Mouse (Mus musculus) limb, embryonic 12.5 days (tissue): ENCODE measurements around the gene Reep3. TPM values are rescaled to one million over a fixed set of nuclear protein-coding genes. Genes with fewer than 3 reads are reported as not detected.

Source experiments
- ATAC-seq: fragments of 200-750 bp; cut with Nextera tagmentation; 2 replicates; pipeline ENCODE4 v1.8.0; 2017; ENCODE audit warnings: low read depth, moderate TSS enrichment; ENCODE audit not compliant: insufficient number of reproducible peaks, insufficient read depth, low FRiP score, low TSS enrichment
- H3K27ac ChIP-seq: fragments of 300-500 bp; sonication (generic); 2 replicates; pipeline ENCODE4 v1.5.1; 2016; ENCODE audit warnings: mild to moderate bottlenecking, moderate library complexity
- H3K27me3 ChIP-seq: fragments of 300-500 bp; sonication (generic); 2 replicates; pipeline ENCODE4 v1.6.1; 2016; ENCODE audit warnings: mild to moderate bottlenecking, moderate library complexity
- H3K36me3 ChIP-seq: fragments of 300-500 bp; sonication (generic); 2 replicates; pipeline ENCODE4 v1.6.1; 2016; ENCODE audit warnings: mild to moderate bottlenecking, moderate library complexity
- H3K4me1 ChIP-seq: fragments of 300-500 bp; sonication (generic); replicated peaks from 2 replicates; pipeline ENCODE4 v1.6.1; 2016
- H3K4me2 ChIP-seq: fragments of 300-500 bp; sonication (generic); 2 replicates; pipeline ENCODE4 v1.6.1; 2016; ENCODE audit warnings: mild to moderate bottlenecking, moderate library complexity
- H3K4me3 ChIP-seq: fragments of 300-500 bp; sonication (generic); replicated peaks from 2 replicates; pipeline ENCODE4 v1.5.1; 2016; ENCODE audit warnings: mild to moderate bottlenecking
- H3K9ac ChIP-seq: fragments of 300-500 bp; sonication (generic); replicated peaks from 2 replicates; pipeline ENCODE4 v1.6.1; 2016; ENCODE audit warnings: mild to moderate bottlenecking, moderate library complexity
- H3K9me3 ChIP-seq: fragments of 300-500 bp; sonication (generic); 2 replicates; pipeline ENCODE4 v1.6.1; 2016; ENCODE audit warnings: mild to moderate bottlenecking, moderate library complexity
- WGBS: fragments of 180-500 bp; shearing (Covaris S2); methylation state at CpG from one replicate; pipeline ENCODE4 v1.1.7; 2016; 5-methylcytosine and 5-hydroxymethylcytosine counted together
- polyA plus RNA-seq: library from polyadenylated mRNA; unstranded; fragments of >200 nt; fragmentation: Nextera tagmentation; extraction: Ambion mirVana; gene quantifications from 2 replicates; pipeline ENCODE4 v1.2.1, GENCODE M21; 2016

The Reep3 gene
- polyA plus RNA-seq, 1 experiment from 2014 or later = 33.3 TPM

DNA sequence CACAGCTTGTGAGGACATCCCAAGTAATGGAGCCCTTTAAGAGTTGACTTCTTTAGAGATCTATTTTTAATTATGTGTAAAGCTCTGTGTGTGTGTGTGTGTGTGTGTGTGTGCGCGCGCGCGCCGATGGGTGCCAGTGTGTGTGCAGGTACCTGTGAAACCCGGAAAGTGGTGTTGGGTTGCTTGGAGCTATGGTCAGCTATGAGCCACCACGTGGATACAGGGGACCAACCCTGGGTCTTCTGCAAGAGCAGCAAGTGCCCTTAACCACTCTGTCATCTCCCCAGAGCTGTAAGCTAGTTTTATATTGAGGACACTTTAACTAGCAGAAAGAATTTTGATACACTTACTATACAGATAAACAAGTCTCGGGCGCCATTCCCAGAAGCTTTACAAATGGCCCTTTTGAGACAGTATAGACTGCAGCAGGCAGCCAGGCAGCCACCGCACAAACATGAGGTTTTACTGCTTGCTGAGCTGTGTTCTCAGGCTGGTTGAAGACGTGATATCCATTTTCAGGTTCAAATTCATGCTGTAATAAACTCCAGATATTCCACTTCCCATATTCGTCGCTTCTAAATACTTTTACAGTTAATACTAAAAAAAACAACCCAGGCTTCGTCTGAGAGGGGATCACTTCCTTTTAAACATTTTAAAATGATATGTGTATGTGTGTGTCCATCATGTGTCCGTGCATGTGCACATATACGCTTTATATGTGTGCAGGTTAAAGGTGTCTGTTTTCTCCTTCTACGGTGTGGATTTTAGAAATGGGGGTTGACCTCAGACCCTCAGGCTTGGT, 15.3 kb downstream of the Reep3 start:
- WGBS = 71% methylated on average over 18 of the region's 18 CpGs
- Histone ChIP-seq H3K27ac (no peak overlapping the region), H3K4me1 (peaks cover 40% of the 10 kb centered on the region)

DNA sequence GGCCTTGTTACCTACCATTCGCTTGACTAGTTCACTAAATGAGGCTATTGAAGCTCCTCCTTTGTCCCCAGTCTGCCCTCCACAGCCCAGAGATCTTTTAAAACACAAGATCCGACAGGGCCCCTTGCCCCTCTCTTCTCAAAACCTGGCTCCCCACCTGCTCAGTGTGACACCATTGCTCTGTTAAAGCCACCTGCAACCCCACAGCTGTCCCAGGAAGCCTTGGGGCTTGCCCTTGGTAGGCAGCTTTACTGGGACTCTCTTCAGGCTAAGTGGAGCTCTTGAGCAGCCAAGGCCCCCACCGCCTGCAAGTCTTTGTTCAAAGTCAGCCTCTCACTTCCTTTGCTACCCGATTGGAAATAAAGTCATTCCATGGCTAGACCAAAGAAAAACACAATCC, 17.7 kb downstream of the Reep3 start:
- Histone ChIP-seq H3K4me3 (no peak overlapping the region), H3K27me3 (no peaks in the 10 kb centered on the region), H3K4me2 (no peak overlapping the region), H3K27ac (no peak overlapping the region), H3K36me3 (no peaks in the 10 kb centered on the region), H3K9ac (no peak overlapping the region), H3K4me1 (peaks cover 32% of the 10 kb centered on the region), H3K9me3 (no peaks in the 10 kb centered on the region)
- 74% methylated on average over 4 of the region's 4 CpGs for WGBS
- no peak for ATAC-seq

More for the DNA sequence above, 15.3 kb downstream of the Reep3 start:
- H3K36me3 ChIP-seq = no peaks in the 10 kb centered on the region
- H3K27me3 ChIP-seq = no peaks in the 10 kb centered on the region
- no peak for ATAC-seq
- no peak overlapping the region for H3K4me3 ChIP-seq
- H3K9ac ChIP-seq = no peak overlapping the region
- H3K9me3 ChIP-seq = no peaks in the 10 kb centered on the region
- H3K4me2 ChIP-seq = no peak overlapping the region

DNA sequence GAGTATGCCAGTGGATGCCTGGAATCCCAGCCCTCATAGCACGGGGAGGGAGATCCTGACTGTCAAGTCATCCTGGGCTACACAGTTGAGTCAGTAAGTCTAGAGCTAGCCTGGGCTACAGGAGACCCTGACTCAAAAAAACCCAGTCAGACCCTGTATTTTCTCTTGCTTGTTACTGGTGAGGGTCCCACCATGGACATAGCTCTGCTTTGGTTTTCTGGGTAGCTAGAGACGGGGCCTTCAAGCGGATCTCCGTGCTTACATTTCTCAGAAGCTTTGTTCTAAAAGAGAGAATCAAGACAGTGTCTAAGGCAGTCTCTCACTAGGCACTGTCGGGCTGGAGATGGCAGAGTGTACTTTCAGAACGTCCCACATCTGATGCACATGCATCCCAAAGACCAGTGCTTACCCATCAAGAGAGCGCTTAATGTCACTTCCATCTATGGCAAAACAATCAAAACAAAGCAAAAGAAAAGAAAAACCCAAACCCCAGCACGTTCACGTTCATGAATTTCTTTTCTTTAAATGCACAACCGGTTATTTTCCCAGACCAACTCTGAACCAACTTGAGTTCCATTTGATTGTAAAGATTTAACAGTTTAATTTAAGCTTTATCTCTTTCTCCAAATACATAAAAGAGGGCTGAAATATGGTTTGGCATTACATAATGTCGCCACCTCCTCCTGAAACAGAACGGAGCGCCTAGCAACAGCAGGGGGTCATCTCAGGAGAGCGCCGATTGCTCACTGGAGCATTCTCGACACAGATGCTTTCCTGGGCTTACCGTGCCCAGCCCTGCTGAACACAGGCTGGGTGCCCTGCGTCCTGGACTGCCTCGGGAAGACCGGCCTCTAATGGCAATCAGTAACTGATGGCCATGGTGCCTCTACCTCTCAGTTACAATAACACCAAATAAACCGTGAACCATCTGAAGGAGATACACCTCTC, 20.5 kb downstream of the Reep3 start:
- Histone ChIP-seq H3K4me3 (no peak overlapping the region), H3K4me2 (no peak overlapping the region), H3K9me3 (no peaks in the 10 kb centered on the region), H3K4me1 (peaks cover 13% of the 10 kb centered on the region), H3K27ac (no peak overlapping the region), H3K36me3 (no peaks in the 10 kb centered on the region), H3K9ac (no peak overlapping the region), H3K27me3 (no peaks in the 10 kb centered on the region)
- WGBS = 72% methylated on average over 21 of the region's 21 CpGs
- no peak for ATAC-seq

DNA sequence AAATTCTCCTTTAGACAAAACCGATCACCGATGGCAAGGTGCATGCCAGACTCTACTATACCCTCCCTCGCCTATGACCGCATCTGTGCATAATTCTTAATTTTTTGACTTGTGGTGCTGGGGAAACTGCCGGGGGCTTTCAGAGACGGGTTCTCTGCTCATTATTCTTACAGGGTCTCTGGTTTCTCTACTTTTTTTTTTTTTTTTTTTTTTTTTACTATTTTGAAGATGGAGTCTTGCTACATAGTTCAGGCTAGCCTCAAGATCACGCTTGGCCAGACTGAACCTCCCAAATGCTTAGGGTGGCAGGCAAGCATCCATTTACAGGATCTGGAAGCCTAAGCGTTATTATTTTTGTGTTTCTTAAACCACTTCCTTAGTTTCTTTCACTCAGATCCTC, 23.2 kb downstream of the Reep3 start:
- Histone ChIP-seq H3K9me3 (no peaks in the 10 kb centered on the region), H3K36me3 (no peaks in the 10 kb centered on the region), H3K27ac (no peak overlapping the region), H3K9ac (no peak overlapping the region), H3K4me3 (no peak overlapping the region), H3K4me2 (no peak overlapping the region), H3K4me1 (peaks cover 10% of the 10 kb centered on the region), H3K27me3 (no peaks in the 10 kb centered on the region)
- no peak for ATAC-seq
- 91% methylated on average over 8 of the region's 8 CpGs for WGBS

DNA sequence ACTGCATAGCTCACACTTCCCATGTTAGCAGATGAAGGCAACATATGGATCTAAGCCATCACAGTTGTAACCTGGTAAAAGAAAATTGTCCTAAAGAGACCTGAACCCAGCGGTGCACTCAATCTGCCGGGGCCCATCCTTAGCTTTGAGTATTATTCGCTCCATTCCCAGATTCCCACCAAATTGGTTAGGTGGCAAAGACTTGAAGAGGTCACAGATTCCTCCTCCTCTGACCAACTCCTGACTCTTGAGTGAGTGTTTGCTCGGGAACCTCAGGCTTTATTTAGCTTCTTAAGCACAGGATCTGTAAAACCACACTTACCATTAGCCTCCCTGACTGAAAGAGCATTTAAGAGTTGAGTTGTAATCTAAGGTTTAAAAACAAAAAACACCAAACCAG, 24.1 kb downstream of the Reep3 start:
- Histone ChIP-seq H3K9me3 (no peaks in the 10 kb centered on the region), H3K4me3 (no peak overlapping the region), H3K4me2 (no peak overlapping the region), H3K27ac (no peak overlapping the region), H3K36me3 (no peaks in the 10 kb centered on the region), H3K4me1 (peaks cover 10% of the 10 kb centered on the region), H3K9ac (no peak overlapping the region), H3K27me3 (no peaks in the 10 kb centered on the region)
- 91% methylated on average over 4 of the region's 4 CpGs for WGBS
- no peak for ATAC-seq

DNA sequence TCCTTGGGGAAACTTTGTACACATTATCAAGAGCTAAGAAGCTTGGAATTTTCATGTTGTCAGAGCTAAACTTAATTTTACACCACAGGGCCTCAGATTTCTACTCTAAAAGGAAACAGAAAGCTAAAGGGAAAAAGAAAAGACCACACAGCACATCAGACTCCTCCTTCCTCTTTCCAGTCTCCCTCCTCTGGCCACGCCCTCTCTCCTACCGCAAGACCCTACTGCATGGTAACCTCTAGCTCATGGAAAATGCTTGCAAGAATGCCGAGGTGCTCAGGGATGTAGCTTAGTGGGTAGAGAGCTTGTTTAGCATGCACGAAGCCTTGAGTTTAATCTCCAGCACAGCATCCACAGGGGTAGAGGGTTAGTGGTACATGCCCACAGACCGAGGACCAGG, 24.9 kb downstream of the Reep3 start:
- Histone ChIP-seq H3K9me3 (no peaks in the 10 kb centered on the region), H3K4me1 (peaks cover 9% of the 10 kb centered on the region), H3K4me3 (no peak overlapping the region), H3K4me2 (no peak overlapping the region), H3K36me3 (no peaks in the 10 kb centered on the region), H3K27me3 (no peaks in the 10 kb centered on the region), H3K27ac (no peak overlapping the region), H3K9ac (no peak overlapping the region)
- ATAC-seq = no peak
- 87% methylated on average over 5 of the region's 5 CpGs for WGBS

DNA sequence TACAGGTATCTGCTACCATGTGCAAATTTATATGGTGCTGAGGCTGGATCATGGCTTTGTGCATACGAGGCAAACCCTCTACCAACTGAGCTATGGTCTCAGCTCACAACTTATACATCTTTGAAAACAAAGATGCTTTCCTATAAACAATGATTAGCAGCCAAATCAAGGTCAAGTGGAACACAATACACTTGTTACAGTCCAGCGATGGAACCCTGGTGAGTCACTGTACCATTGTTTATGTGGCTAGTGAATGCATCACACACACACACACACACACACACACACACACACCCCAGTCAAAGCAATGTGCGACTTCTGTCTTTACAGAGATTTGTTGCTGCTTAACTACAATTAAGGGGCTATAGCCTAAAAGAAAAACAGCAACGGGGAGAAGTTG, 25.4 kb downstream of the Reep3 start:
- Histone ChIP-seq H3K9ac (no peak overlapping the region), H3K9me3 (no peaks in the 10 kb centered on the region), H3K4me3 (no peak overlapping the region), H3K27me3 (no peaks in the 10 kb centered on the region), H3K27ac (no peak overlapping the region), H3K4me2 (no peak overlapping the region), H3K4me1 (peaks cover 4% of the 10 kb centered on the region), H3K36me3 (no peaks in the 10 kb centered on the region)
- ATAC-seq = no peak
- 83% methylated on average over 4 of the region's 4 CpGs for WGBS

DNA sequence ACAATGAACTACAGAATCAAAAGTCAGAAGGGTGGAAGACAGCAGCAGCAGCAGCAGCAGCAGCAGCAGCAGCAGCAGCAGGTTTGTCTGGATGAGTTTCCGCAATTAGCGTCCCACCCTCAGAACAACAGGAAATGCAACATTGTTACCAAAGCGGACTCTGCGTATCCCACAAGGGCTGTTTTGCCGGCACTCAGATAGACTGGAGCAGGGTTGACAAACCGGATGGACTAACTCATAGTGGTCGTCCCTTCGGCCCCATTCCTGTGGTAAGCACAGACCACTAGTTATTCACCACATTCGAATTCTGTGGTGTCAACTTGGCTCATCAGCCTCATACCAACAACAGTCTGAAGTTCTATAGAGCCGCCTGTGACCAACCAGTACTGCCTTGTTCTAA, 27.7 kb downstream of the Reep3 start:
- 86% methylated on average over 10 of the region's 10 CpGs for WGBS
- Histone ChIP-seq H3K36me3 (no peaks in the 10 kb centered on the region), H3K27ac (0 out of 2 replicates have a peak overlapping the region, but pooled peaks have one; percentile 7), H3K27me3 (no peaks in the 10 kb centered on the region), H3K4me2 (no peak overlapping the region), H3K4me1 (0 out of 2 replicates have a peak, but pooled peaks cover 7% of the 10 kb centered on the region), H3K9me3 (no peaks in the 10 kb centered on the region), H3K9ac (no peak overlapping the region), H3K4me3 (no peak overlapping the region)
- ATAC-seq = no peak

DNA sequence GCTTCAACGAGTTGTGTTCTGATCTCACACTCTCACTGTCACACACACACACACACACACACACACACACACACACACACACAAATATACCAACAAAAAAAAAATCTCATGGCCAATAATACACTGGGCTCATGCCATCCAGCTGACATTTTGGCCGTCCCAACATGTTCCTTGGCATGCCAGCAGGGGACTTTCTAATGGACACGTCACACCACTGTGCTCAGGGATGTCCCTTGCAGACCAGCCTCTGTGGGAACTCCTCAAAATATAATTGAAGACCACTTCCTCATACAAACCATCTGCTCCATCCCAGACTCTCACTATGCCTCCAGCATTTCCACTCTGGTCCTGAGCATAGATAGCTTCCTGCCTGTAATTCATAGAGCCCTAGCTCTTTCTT, 30.3 kb downstream of the Reep3 start:
- H3K9ac ChIP-seq = no peak overlapping the region
- H3K36me3 ChIP-seq = no peaks in the 10 kb centered on the region
- H3K4me2 ChIP-seq = no peak overlapping the region
- no peaks in the 10 kb centered on the region for H3K27me3 ChIP-seq
- H3K27ac ChIP-seq = no peak overlapping the region
- H3K9me3 ChIP-seq = no peaks in the 10 kb centered on the region
- no peak for ATAC-seq
- WGBS = 67% methylated on average over 3 of the region's 3 CpGs
- H3K4me1 ChIP-seq = peaks cover 15% of the 10 kb centered on the region
- no peak overlapping the region for H3K4me3 ChIP-seq

DNA sequence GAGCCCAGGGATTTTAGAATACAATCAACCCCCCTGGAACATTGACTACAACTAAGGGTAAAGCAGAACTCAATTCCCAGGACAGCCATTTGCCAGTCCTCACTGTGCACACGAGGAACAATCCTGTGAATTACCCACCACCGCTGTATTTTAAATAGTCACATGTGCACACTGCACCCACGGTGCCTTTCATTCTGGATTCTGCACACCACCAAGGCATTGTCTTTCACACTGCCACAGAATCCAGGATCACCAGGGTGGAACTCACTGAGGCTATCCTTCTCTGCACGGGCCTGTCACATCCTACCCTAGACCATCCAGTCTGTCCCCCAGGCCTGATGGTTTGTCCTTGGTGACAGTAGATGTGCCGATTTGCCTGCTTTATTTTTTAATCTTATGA, 30.8 kb downstream of the Reep3 start:
- ATAC-seq = no peak
- Histone ChIP-seq H3K36me3 (no peaks in the 10 kb centered on the region), H3K9me3 (no peaks in the 10 kb centered on the region), H3K4me1 (peaks cover 18% of the 10 kb centered on the region), H3K27me3 (no peaks in the 10 kb centered on the region), H3K4me3 (no peak overlapping the region), H3K4me2 (no peak overlapping the region), H3K27ac (no peak overlapping the region), H3K9ac (no peak overlapping the region)
- WGBS = 67% methylated on average over 5 of the region's 5 CpGs

DNA sequence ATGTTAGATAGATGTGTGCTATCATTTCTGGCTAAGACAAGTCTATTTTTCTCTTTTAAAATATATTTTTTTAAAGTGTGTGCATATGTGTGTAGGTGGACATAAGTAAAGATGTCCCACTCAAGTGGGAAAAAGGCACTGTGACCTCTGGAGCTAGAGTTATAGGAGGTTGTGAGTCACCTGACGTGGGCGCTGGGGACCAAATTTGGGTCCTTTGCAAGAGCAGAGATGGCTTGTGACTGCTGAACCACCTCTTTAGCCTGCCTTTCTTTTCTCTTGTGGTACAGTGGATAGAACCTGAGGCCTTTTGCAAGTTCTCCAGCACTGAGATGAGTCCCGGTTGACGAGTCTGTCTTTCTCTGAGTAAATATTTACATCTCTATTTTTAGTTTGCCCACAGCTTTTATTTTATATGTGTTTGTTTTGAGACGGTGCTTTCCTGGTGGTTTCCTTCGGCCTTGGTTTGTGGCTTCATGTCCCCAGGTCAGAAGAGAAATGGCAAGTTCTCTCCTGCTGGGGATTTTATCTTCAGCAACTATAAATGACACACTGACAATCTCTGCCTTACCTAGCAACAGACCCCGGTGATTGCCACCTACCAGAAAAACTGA, 31.4 kb downstream of the Reep3 start:
- no peak for ATAC-seq
- Histone ChIP-seq H3K4me2 (no peak overlapping the region), H3K36me3 (no peaks in the 10 kb centered on the region), H3K27me3 (no peaks in the 10 kb centered on the region), H3K4me1 (peaks cover 23% of the 10 kb centered on the region), H3K9me3 (no peaks in the 10 kb centered on the region), H3K9ac (no peak overlapping the region), H3K4me3 (no peak overlapping the region), H3K27ac (no peak overlapping the region)
- WGBS = 83% methylated on average over 7 of the region's 7 CpGs
